Mouse (Mus musculus) cortical plate, adult 2 months (tissue): Measurements from ENCODE around the gene Gm12184. TPM values are rescaled to one million over a fixed set of nuclear protein-coding genes. Genes with fewer than 3 reads are reported as not detected.

ENCODE experiments used
- H3K27ac ChIP-seq: fragments of 200-500 bp; 2 replicates; pipeline ENCODE4 v1.5.1; 2012; ENCODE audit warnings: low read length, control low read depth, inconsistent platforms; ENCODE audit not compliant: insufficient read depth
- H3K4me1 ChIP-seq: fragments of 200-500 bp; 2 replicates; pipeline ENCODE4 v1.6.1; 2011; ENCODE audit warnings: low read length; ENCODE audit not compliant: control insufficient read depth, insufficient read depth
- H3K4me3 ChIP-seq: fragments of 200-500 bp; 2 replicates; pipeline ENCODE4 v1.5.1; 2011; ENCODE audit warnings: mild to moderate bottlenecking, low read length, control low read depth; ENCODE audit not compliant: insufficient read depth
- CTCF ChIP-seq: fragments of 200-500 bp; IDR thresholded peaks from 2 replicates; pipeline ENCODE4 v1.5.1; 2011; ENCODE audit warnings: mild to moderate bottlenecking, control low read depth, low read length; ENCODE audit not compliant: insufficient read depth; ENCODE audit errors: extremely low read depth
- POLR2A ChIP-seq: fragments of 200-500 bp; IDR thresholded peaks from 2 replicates; pipeline ENCODE4 v1.6.1; 2011; ENCODE audit warnings: mild to moderate bottlenecking, low read length, control low read depth; ENCODE audit not compliant: insufficient read depth; ENCODE audit errors: extremely low read depth
- polyA plus RNA-seq: library from polyadenylated mRNA; depleted of rRNA; stranded (reverse); fragments of >200 nt; gene quantifications from 2 replicates; pipeline ENCODE4 v1.2.3, GENCODE M21; 2012; rRNA removed

Gene Gm12184
- polyA plus RNA-seq, 1 experiment, result 33.8 TPM

GRCm38 (mm10) chr11:48782243-48782642, 44.2 kb downstream of the Gm12184 start:
- H3K27ac ChIP-seq, result no peak overlapping the region
- H3K4me3 ChIP-seq, result no peak overlapping the region
- no peaks in the 10 kb centered on the region for H3K4me1 ChIP-seq
- no peak for TF ChIP-seq POLR2A
- no peak for TF ChIP-seq CTCF

DNA sequence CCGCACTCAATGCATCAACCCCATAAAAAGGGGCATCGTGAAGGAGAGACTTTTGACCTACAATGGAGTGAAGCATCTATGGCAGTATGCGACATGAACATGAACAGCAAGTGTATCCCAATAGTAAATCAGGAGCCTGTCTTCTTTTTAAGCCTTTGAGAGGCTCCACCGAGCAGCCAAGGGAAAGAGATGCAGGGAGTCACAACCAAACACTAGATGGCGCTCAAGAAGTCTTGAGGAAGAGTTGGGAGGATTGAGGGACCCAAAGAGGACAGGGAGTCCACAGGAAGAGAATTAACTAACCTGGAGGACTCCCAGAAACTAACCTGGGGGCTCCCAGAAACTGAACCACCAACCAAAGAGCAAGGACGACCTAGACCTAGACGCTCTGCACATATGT, 47.0 kb downstream of the Gm12184 start:
- peak; percentile 49 for TF ChIP-seq CTCF
- TF ChIP-seq POLR2A, result no peak
- H3K4me1 ChIP-seq, result no peaks in the 10 kb centered on the region
- no peak overlapping the region for H3K4me3 ChIP-seq
- no peak overlapping the region for H3K27ac ChIP-seq

GRCm38 (mm10) chr11:48777303-48777702, 49.2 kb downstream of the Gm12184 start:
- no peaks in the 10 kb centered on the region for H3K4me1 ChIP-seq
- TF ChIP-seq CTCF (no peak), POLR2A (no peak)
- no peak overlapping the region for H3K4me3 ChIP-seq
- no peak overlapping the region for H3K27ac ChIP-seq

DNA sequence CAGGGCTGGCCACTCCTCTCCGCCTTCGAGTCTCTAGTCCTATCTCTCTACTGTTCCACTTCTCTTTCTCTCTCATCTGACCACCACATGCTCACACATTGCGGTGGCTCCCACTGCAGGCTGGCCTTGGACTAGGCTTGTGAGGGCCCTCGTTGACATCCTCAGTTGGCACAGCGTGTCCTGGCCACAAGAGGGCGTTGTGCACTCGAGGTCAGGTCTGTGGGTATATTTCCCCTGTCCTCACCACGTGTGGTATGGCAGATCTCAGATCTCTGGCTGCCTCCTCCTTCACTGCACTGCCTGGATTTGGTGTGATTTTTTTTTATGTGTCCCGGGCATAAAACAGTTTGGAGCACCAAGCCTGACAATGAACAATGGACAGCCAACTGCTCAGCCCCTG, 49.8 kb downstream of the Gm12184 start:
- Histone ChIP-seq H3K4me3 (no peak overlapping the region), H3K27ac (no peak overlapping the region)
- no peak for TF ChIP-seq POLR2A
- no peak for TF ChIP-seq CTCF

GRCm38 (mm10) chr11:48775483-48775882, 51.0 kb downstream of the Gm12184 start:
- Histone ChIP-seq H3K4me3 (no peak overlapping the region), H3K27ac (no peak overlapping the region), H3K4me1 (no peaks in the 10 kb centered on the region)
- TF ChIP-seq POLR2A (no peak), CTCF (peak; percentile 57)

More for the DNA sequence above, 49.8 kb downstream of the Gm12184 start:
- H3K4me1 ChIP-seq, result no peaks in the 10 kb centered on the region

Other genes starting within 250 kb of the Gm12184 start
- gene Rack1, start 26.3 kb downstream of the Gm12184 start, polyA plus RNA-seq, result 447 and 464 TPM in 2 replicates
- gene Trim41, start 9.3 kb downstream of the Gm12184 start, polyA plus RNA-seq, result 43.1 and 46.7 TPM in 2 replicates
- gene Trim7, start 515 bp downstream of the Gm12184 start, polyA plus RNA-seq, result 4.2 and 4.3 TPM in 2 replicates
- 9.5 and 11.4 TPM in 2 replicates for gene Irgm1, start 45.0 kb upstream of the Gm12184 start, polyA plus RNA-seq
- 0.19 and 0.23 TPM in 2 replicates for gene Gm5431, start 75.6 kb upstream of the Gm12184 start, polyA plus RNA-seq
- gene Psme2b, start 119.5 kb upstream of the Gm12184 start, polyA plus RNA-seq, result 1.8 TPM in 2 replicates
- gene Olfr56, start 152.2 kb upstream of the Gm12184 start, polyA plus RNA-seq, result 0.06 and 0.10 TPM in 2 replicates
- gene 9930111J21Rik1, start 152.7 kb upstream of the Gm12184 start, polyA plus RNA-seq, result 0.42 and 0.57 TPM in 2 replicates
- gene Gm12185, start 165.6 kb upstream of the Gm12184 start, polyA plus RNA-seq, result 0.08 and 0.19 TPM in 2 replicates
- 1.0 and 1.6 TPM in 2 replicates for gene Tgtp1, start 167.5 kb upstream of the Gm12184 start, polyA plus RNA-seq
- gene 9930111J21Rik2, start 224.6 kb upstream of the Gm12184 start, polyA plus RNA-seq, result 1.6 and 1.9 TPM in 2 replicates
- 1.4 and 2.4 TPM in 2 replicates for gene Tgtp2, start 237.6 kb upstream of the Gm12184 start, polyA plus RNA-seq
- gene Ifi47, start 249.9 kb upstream of the Gm12184 start, polyA plus RNA-seq, result 1.6 and 2.3 TPM in 2 replicates